Mouse (Mus musculus) heart, embryonic 14.5 days (tissue): ENCODE results near the gene Rad17. TPM values are rescaled to one million over a fixed set of nuclear protein-coding genes. Genes with fewer than 3 reads are reported as not detected.

Source experiments
- polyA plus RNA-seq: library from polyadenylated mRNA; unstranded; fragments of >200 nt; fragmentation: Nextera tagmentation; extraction: Ambion mirVana; gene quantifications from 2 replicates; pipeline ENCODE4 v1.2.1, GENCODE M21; 2014

Gene Rad17
- polyA plus RNA-seq, 1 experiment from 2014 or later, result 26.3 TPM

Other genes starting within 250 kb of the Rad17 start
- gene Naip1, start 198.2 kb downstream of the Rad17 start, polyA plus RNA-seq, result not detected in 2 replicates
- gene Gtf2h2, start 158.5 kb downstream of the Rad17 start, polyA plus RNA-seq, result 51.4 and 55.4 TPM in 2 replicates
- 2.0 and 2.1 TPM in 2 replicates for gene Ocln, start 98.3 kb downstream of the Rad17 start, polyA plus RNA-seq
- gene Marveld2, start 34.1 kb downstream of the Rad17 start, polyA plus RNA-seq, result 3.1 and 3.6 TPM in 2 replicates
- gene Ak6, start 72 bp downstream of the Rad17 start, polyA plus RNA-seq, result 246 and 262 TPM in 2 replicates
- gene Taf9, start 528 bp upstream of the Rad17 start, polyA plus RNA-seq, result 6.2 and 8.5 TPM in 2 replicates
- gene Ccdc125, start 18.7 kb upstream of the Rad17 start, polyA plus RNA-seq, result 3.5 and 3.8 TPM in 2 replicates
- 69.2 and 70.2 TPM in 2 replicates for gene Cdk7, start 79.9 kb upstream of the Rad17 start, polyA plus RNA-seq
- gene Mrps36, start 93.6 kb upstream of the Rad17 start, polyA plus RNA-seq, result 288 and 291 TPM in 2 replicates
- 18.0 and 18.1 TPM in 2 replicates for gene Cenph, start 124.8 kb upstream of the Rad17 start, polyA plus RNA-seq
- gene Ccnb1, start 135.5 kb upstream of the Rad17 start, polyA plus RNA-seq, result 188 and 214 TPM in 2 replicates
- gene Slc30a5, start 182.4 kb upstream of the Rad17 start, polyA plus RNA-seq, result 38.5 and 41.9 TPM in 2 replicates